Mouse (Mus musculus) retina, postnatal 1 day (tissue): ENCODE results near the gene Eps8.

Experiments used
- DNase-seq: peaks from one replicate; pipeline ENCODE4 v3.0.0-alpha.2; 2012

The Eps8 gene

GRCm38 (mm10) chr6:137608160-137608930, 46.3 kb downstream of the Eps8 start:
- no peak for DNase-seq

- DNase-seq: no peak
Observed at GRCm38 (mm10) chr6:137606541-137606940, 48.1 kb downstream of the Eps8 start.

- DNase-seq: no peak
Observed at GRCm38 (mm10) chr6:137604417-137605248, 50.0 kb downstream of the Eps8 start.

- peak; percentile 29 for DNase-seq
Observed at GRCm38 (mm10) chr6:137598306-137598705, 56.4 kb downstream of the Eps8 start.

- DNase-seq: no peak
Observed at GRCm38 (mm10) chr6:137597442-137598058, 57.1 kb downstream of the Eps8 start.

GRCm38 (mm10) chr6:137592582-137592981, 62.1 kb downstream of the Eps8 start:
- no peak for DNase-seq

- DNase-seq: no peak
Observed at GRCm38 (mm10) chr6:137589245-137589618, 65.4 kb downstream of the Eps8 start.

- no peak for DNase-seq
Observed at GRCm38 (mm10) chr6:137588481-137589244, 66.0 kb downstream of the Eps8 start.

GRCm38 (mm10) chr6:137587866-137588265, 66.8 kb downstream of the Eps8 start:
- DNase-seq: no peak

GRCm38 (mm10) chr6:137585229-137585628, 69.4 kb downstream of the Eps8 start:
- DNase-seq: no peak

- DNase-seq: no peak
Observed at GRCm38 (mm10) chr6:137583056-137583455, 71.6 kb downstream of the Eps8 start.

- DNase-seq: no peak
Observed at GRCm38 (mm10) chr6:137582207-137582889, 72.3 kb downstream of the Eps8 start.

GRCm38 (mm10) chr6:137581331-137582010, 73.2 kb downstream of the Eps8 start:
- DNase-seq: no peak

GRCm38 (mm10) chr6:137580503-137580902, 74.2 kb downstream of the Eps8 start:
- DNase-seq: no peak

- no peak for DNase-seq
Observed at GRCm38 (mm10) chr6:137576670-137577371, 77.9 kb downstream of the Eps8 start.

GRCm38 (mm10) chr6:137576091-137576490, 78.6 kb downstream of the Eps8 start:
- no peak for DNase-seq

- no peak for DNase-seq
Observed at GRCm38 (mm10) chr6:137573897-137574296, 80.8 kb downstream of the Eps8 start.

- DNase-seq: no peak
Observed at GRCm38 (mm10) chr6:137570718-137571131, 84.0 kb downstream of the Eps8 start.

GRCm38 (mm10) chr6:137570019-137570418, 84.7 kb downstream of the Eps8 start:
- no peak for DNase-seq

- no peak for DNase-seq
Observed at GRCm38 (mm10) chr6:137569071-137569470, 85.6 kb downstream of the Eps8 start.

GRCm38 (mm10) chr6:137565890-137566289, 88.8 kb downstream of the Eps8 start:
- DNase-seq: no peak
